Mouse (Mus musculus) fibroblast of lung, adult 2 months (primary cell): ENCODE measurements at regions not wholly inside any gene's neighbourhood (a gene's known extent, or its start where the extent isn't known, plus 50 kb on each side); places are given as distances from the start of the nearest gene placed in this dataset.

Experiments
- DNase-seq: peaks from one replicate; pipeline ENCODE4 v3.0.0-alpha.2; 2011; ENCODE audit warnings: low read depth

DNA sequence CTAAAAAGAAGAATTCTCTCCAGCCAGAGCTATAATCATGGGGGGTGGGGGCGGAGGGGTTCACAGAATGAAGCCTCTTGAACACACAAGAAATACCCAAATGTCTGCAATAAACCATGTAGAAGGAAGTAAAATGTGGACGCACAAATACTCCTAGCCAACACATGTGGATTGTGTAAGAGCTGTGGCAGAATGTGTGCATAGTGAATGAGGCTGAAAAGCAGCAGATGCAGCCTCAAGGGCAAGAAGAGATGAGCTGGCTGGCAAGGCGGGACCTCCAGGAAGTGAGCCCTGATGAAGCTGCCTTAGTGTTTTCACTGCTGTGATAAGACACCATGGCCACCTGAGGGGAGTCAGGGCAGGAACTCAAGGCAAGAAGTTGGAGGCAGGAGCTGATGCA lies 53.3 kb upstream of the Arhgap28 start:
- no peak for DNase-seq

DNA sequence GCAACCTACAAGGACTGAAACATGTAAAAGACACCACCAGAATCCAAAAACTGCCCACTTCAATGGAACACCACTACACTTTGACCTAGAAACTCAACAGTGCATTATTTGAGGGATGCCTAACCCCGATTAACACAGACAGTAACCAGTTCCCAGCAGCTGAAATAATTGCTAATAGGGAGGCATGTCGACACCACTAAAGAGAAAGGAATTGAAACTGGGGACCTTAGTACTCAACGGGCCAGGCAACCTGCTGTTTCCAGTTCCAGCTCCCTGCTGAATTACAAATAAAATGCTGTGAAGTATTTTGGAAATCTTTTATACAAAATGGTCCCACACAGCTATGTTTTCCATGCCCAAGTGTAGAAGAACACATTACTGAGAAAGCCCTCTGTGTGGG lies 56.5 kb upstream of the Arhgap28 start:
- DNase-seq: no peak

DNA sequence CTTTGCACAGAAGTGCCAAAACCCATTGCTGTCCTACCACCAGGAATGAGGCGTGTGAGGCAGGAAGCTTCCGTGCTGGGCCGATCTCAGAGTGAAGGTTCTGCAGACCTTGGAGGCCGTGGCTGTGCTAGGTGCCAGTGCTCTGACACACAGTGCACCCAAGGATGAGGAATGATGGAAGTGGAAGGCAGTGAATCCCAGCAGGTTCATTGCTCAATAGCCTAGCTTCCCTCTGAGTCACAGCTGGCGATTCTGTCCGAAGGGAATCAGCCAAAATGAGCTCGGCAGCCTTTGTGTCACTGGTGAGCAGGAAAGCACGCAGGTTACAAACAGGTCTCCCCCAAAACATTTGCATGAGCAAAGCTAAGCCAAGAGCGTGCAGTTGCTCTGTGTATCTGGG lies 61.8 kb upstream of the Arhgap28 start:
- no peak for DNase-seq

DNA sequence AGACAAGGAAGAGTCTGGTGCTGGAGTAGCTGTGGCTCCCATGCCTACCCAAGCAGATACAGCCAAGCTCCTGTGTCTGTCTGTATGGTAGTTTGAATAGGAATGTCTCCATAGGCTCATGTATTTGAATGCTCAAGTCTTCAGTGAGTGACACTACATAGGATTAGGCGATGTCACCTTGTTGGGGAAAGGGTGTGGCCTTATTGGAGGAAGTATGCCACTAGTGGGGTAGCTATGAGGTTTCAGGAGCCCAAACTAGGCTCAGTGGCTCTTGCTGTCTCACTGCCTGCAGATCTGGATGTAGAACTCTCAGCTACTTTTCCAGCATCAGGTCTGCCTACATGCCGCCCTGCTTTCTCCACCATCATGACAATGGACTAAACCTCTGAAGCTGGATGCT lies 62.3 kb upstream of the Arhgap28 start:
- DNase-seq: no peak

DNA sequence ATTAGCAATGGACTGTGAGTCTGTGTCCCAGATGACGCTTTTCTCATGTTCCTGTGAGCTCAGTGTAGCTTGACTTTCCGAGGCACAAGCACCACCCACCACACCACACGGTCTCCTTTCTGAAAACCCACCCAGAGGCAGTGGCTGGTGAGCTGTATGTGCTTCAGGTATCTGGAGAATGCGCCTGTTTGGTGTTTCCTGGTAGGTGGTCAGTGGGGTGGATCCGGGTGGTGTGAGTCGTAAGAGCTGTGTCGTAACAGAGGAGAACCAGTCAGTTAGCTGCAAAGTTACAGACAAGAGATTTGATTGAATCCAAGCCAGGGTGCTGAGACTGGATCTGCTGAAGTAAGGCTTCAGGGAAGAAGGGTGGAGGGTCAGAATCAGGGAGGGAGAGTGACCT lies 65.1 kb upstream of the Arhgap28 start:
- DNase-seq: no peak

DNA sequence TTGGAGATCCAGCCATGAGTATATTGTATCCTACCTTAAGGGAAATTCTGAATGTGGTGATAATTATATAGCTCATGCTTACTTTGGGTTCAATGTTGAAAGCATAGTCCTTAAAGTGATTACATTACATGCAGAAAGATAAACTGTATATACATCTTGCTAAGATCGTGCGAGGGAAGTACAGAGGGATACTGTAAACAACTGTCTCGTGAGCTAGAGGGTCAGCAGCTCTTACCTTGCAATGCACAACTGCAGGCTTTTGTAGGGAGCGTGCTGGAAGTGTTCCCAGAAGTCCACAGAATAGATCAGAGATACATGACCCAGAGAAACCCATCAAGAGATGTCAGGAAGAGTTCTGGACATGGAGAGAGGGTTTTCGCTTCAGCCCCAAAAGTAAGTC lies 65.6 kb upstream of the Arhgap28 start:
- DNase-seq: no peak

DNA sequence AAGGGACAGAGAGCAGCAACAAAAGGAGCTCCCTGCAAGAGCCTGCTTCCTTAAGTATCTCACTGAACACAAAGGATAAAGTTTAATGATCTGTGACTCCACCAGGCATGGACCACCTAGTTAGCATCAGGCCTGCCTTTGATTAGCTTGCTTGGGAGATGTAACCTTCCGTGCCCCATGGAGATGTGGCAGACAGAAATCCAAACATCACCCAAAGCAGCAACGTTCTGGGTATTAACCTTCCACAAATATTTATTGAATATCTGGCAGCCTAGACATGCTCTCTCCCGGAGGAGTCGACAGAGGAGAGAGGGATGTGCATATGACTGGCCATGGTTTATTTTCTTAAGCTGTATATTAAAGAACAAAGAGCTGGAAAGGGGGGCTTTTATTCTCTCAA lies 67.6 kb upstream of the Arhgap28 start:
- DNase-seq: no peak

DNA sequence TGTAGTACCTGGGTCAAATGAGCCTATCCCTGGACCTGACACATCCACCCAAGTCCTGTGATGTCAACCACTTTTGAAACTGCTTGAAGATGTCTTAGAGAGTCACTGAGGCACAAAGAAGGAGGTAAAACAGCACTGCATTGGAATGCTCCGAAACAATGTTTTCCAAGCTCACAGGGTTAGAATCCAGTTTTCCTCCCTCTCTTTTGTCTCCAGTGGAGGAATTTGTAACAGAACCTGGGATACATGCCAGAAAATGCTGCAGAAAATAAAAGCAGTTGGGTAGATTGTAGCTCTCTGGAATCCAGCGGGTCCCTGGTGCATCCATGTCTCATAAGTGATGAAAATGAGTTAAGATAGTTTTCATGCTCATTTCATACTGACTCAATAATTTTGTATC lies 71.8 kb upstream of the Arhgap28 start:
- DNase-seq: no peak

DNA sequence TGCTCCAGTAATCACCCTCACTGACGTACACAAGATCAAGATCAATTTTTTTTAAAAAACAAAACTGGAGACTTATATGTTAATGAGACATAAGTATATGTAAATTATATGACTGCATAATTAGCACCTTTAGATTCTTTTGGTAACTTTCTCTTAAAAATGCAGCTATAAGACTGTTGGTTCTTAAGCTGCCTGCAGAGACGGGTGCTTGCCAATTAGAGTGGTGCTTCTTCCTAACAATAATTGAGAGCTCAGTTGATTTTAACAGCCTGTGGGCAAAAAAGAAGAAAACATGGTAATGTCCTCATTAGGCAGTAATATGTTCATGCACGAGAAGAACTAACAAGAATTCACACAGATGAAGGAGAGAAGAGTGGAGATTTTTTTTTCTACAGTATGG lies 74.8 kb upstream of the Arhgap28 start:
- DNase-seq: no peak

DNA sequence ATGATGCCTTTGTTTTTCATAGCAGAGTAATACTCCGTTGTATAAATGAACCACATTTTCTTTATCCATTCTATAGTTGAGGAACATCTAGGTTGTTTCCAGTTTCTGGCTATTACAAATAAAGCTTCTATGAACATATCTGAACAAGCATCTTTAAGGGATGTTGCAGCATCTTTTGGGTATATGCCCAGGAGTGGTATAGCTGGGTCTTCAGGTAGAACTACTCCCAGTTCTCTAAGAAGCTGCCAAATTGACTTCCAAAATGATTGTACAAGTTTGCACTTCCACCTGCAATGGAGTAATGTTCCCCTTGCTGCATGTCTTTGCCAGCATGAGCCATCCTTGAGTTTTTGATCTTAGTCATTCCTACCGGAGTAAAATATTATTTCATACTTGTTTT lies 80.5 kb upstream of the Arhgap28 start:
- no peak for DNase-seq

DNA sequence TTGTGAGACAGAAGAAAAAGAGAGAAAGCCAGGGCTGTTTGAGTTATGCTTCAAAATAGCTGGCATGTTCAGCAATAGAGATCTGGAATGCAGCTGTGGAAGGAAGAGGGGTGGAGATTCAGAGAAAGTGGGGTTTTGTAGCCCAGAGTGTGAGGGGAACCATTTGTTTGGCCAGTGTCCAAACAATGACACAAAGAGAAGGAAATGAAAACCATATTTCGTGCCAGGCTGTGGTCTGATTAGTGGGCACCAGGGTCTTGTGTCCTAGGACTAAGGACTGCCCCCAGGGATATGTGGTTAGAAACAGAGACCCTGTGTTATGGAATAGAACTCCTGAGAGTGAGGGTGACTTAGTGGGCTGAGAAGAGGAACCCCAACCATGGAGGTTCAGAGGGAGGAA lies 83.2 kb upstream of the Arhgap28 start:
- DNase-seq: no peak

DNA sequence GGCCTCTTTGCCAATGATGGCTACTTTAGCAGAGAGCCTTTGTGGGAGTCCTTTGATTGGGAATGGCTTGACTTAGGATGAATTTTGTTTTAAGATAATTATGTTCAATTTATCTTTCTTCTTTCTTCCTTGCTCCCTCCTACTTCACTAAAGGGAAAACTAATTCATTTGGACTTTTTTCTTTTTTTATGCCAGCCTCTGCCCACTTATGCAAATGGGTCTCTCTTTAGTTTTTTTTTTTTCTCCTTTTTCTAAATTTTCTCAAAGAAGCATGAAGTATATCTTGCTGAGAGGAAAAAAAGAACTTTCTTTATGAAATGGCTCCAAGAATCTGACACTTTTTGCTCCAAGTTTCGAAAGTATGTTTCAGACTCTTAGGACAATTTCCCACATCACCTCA lies 85.3 kb upstream of the Arhgap28 start:
- DNase-seq: no peak

DNA sequence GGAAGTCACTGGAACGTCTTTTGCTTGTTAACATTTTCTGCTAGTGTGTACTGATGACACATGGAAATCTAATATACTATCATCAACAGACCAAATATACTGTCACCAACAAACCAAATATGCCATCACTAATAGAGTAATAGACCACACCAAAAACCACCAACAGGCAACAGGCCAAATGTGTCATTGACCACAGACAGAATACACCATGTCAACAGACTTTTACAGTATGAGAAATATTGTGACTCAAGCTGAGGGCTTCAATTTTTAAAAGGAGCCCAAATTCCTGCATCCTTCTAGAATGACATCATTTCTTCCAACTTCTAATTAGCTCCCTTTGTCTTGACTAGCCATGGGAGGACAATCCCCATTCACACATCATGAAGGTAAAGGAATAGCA lies 85.9 kb upstream of the Arhgap28 start:
- peak; percentile 89 for DNase-seq

DNA sequence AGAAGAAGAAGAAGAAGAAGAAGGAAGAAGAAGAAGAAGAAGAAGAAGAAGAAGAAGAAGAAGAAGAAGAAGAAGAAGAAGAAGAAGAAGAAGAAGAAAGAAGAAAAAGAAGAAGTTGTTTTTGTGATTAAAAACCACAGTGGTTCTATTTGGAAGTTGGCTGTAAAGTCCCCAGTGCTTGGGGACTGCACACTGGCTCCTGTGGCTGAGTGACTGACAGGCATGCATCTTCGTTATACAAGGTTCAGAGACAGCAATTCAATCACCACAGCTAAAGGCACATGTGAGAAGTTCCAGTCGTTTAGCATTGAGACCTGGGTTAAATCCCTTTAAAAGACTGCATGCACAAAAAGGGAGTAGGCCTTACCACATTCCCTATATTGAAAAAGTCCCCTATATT lies 93.1 kb upstream of the Arhgap28 start:
- DNase-seq: no peak

DNA sequence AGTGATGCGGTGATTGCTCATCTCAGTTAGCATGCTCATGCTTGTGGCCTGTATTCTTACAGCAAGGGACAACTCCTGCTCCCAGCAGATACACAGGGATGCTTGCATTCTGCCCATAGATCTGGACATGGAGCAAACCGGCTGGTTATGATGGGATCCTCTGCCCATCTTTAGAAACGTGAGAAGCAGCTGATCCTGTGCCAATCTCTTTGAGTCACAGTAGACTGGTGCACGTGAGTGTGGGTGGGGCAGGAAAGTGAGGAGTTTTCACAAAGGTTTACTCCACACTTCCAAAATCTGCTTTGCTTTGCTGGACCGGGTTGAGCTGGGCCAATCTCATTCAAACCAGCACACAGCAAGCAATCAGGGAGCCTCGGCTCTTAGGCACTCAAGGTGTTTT lies 93.5 kb upstream of the Arhgap28 start:
- DNase-seq: no peak

DNA sequence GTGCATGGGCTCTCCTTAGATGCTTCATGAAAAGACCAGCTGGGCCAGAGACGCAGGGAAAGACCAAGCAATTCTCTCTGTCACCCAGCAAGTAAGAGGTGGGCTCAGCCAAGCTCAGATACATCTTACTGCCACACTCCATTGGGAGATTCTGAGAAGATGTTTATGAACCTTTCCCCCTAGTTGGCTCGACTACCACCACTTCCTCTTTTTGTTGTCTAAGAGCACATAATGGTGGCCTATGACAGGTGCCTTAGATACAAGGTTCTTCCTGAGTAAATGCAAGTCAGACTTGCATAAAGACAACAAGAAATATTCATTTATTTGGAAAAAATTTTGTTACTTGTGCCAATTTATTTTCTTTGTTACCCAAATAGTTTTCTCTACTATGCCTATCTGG lies 96.2 kb upstream of the Arhgap28 start:
- no peak for DNase-seq

DNA sequence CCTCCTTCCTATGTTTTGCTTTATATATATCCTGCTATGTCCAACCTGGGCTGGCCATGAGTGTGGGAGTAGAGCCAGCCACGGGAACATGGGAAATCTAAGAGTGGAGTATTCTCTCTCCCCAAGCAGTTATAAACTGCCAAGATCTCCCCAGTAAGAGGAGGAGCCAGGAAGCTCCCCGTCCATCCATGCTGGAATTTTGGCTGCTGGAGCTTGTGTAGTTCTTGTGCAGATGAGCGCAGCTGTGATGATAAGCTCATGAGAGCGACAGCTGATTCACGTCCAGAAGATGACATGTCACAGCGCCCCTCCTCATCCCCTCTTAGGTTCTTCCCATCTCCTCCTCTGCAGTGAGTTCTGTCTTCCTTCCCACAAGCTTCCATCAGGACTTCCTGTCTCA lies 99.4 kb upstream of the Arhgap28 start:
- no peak for DNase-seq

DNA sequence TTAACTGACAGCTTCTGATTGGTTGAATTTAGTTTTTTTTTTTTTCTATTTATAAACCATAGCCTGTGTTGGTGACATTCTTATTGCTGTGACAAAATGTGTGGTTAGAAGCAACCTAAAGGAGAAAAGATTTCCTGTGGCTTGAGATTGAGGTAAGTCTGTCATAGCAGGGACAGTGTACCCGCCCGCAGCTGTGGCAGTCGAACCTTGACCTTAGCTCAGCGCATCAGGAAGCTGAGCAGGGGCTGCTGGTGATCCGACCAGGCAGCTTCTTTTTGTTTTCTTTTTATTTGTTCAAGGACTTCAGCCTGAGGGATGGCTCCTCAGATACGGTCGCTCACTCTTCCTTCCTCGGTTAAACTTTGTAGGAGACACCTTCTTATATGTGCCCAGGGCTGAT lies 102.4 kb upstream of the Arhgap28 start:
- no peak for DNase-seq

DNA sequence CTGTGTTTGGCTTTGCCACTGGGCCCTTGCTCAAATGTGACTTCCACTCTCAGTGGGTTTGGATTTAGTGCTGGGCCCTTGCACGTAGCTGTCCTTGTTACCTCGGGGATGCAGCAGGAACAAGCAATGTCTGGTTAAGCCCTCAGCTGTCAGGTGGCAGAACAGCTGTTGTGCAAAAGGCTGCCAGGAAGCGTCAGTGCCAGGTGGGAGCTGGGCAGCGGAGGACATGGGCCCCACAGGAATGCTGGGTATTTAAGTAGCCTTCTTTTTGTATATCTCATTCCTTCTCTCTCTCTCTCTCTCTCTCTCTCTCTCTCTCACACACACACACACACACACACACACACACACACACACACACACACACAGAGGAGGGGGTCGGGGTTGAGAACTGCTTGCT lies 104.0 kb upstream of the Arhgap28 start:
- DNase-seq: no peak

DNA sequence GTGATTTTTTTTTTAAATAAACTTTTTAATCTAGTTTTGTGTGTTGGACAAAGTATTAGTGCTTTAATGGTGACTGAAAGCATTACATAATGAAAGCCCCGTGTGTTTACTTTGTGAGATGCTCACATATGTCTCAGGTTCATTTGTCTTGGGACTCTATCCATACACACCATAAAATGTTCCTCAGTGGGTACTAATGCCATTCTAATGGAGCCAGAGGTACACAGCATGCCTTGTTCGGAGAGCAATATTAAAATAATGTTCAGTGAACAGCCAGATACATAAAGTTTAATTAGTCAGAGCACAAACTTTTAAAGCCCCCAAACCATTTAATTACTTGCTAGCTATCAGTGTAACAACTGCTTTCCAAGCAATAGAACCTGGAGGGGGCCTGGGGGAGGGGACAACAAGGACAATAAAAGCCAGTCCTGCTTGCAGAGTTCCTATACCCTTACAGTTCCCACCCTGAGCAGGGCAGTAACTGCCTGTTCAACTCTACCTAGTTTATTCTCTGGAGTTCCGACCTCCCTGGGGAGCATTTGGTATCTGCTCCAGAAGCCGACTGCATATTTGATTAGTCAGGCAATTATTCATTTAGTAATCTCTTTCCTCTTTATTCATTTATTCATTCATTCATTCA lies 108.0 kb upstream of the Arhgap28 start:
- no peak for DNase-seq

DNA sequence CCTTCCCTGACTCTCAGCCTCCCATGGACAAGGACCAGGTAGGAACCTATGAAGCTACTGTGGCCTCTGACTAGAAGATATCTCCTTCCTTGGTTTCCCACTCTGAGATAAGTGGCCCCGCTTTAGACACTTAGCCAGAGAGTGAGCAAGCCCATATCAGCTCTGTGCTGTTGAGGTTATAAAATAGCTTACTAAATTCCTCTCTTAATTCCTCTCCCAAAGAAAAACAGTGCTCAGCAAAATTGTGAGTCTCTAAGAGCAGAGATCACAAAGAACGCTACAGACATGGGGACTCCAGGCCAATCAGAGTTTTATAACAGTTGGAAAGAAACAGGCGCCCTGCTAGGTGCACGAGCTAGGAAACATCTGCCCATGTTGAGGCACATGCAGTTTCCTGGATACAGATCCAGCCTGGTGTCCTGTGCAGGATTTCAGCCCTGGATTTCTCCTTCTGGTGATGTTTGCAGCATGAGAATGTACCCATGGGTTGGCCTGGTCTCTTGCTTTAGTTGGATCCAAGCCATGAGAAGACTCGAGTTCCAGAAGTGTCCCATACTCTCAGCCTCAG lies 108.9 kb upstream of the Arhgap28 start:
- no peak for DNase-seq

DNA sequence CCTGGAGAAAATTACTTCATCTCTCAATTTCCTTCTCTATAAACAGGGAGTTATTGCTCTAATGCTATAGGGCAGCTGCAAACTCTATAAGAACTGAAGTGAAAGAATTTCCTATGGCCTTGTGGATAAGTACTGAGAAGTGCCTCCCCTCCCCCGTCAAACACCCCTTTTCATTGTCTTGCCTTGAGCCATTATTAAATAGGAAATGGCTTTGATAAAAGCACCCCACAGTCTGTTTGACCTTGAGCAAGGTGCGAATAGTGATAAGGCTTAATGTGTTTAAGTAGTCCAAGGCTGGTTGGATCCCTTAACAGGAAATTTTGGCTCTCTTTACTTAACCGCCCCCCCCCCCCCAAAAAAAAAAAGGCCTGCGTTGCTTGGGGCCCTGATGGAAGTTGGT lies 111.7 kb upstream of the Arhgap28 start:
- no peak for DNase-seq

DNA sequence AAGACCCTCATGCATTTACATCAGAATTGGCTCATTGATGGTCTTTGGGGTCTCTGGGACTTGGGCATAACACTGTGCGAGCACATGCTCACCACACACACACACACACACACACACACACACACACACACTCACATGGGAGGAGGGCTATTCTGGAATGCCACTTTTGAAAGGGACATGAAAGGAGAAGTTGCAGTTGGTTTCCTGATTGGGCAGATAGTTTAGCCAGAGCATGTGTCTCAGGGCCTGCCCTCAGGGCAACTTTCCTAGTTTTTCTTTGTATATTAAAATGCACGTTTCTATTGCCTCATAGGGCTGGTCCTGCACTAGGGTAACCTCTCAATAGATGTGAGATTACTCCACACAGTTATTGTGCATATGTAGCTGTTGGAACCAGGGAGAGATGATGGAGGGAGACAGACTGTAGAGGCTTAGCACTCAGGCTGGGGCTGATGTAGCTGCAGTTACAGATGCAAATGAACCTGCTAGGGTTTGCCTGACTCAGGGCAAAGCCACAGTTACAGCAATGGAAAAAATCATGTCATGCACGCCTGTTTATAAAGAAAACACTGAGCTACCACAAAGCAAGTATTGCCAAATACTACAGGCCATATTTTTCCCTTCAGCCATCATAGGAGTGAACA lies 115.3 kb upstream of the Arhgap28 start:
- DNase-seq: peak; percentile 42

DNA sequence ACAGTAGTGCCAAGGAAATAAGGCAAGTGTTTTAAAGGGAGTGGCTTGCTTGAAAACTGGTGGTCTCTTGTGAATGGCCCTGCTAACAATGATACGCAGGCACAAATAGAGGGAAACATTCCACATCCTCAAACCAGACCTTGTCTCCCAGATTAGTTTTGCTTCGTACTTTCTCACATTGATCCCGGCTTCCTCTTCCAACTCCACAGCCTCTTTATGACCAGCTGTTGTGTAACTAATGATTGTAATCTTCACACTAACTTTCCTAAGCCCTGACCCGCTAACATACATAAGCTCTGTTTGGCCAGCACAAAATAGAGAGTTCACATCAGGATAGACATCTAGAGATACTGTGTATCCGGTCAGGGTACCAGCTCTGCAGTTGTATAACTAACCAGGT lies 116.3 kb upstream of the Arhgap28 start:
- DNase-seq: no peak
